Mouse (Mus musculus): ENCODE results near the gene Pdhx.

Pdhx gene

GRCm38 (mm10) chr2:102986964-102987707, 86.2 kb downstream of the Pdhx start:
- DNase-seq = peak in 1 of 2 experiments; percentile 6

- no peak for DNase-seq
These were observed 86.9 kb downstream of the Pdhx start for GRCm38 (mm10) chr2:102986424-102986823.

GRCm38 (mm10) chr2:102982822-102983221, 90.5 kb downstream of the Pdhx start:
- no peak for DNase-seq

GRCm38 (mm10) chr2:102981446-102982314, 91.6 kb downstream of the Pdhx start:
- no peak for DNase-seq

- no peak for DNase-seq
These were observed 92.4 kb downstream of the Pdhx start for GRCm38 (mm10) chr2:102980870-102981269.

GRCm38 (mm10) chr2:102979519-102979918, 93.8 kb downstream of the Pdhx start:
- no peak for DNase-seq

- DNase-seq = no peak
These were observed 94.2 kb downstream of the Pdhx start for GRCm38 (mm10) chr2:102979112-102979511.

GRCm38 (mm10) chr2:102975358-102975945, 97.9 kb downstream of the Pdhx start:
- no peak for DNase-seq

- DNase-seq = no peak
These were observed 100.2 kb downstream of the Pdhx start for GRCm38 (mm10) chr2:102973115-102973514.

- DNase-seq = no peak
These were observed 100.7 kb downstream of the Pdhx start for GRCm38 (mm10) chr2:102972575-102972974.

- no peak for DNase-seq
These were observed 101.4 kb downstream of the Pdhx start for GRCm38 (mm10) chr2:102971951-102972350.
